Mouse (Mus musculus) forelimb bud, embryonic 11.5 days (tissue): ENCODE data around the gene Wipf2.
A peak's percentile ranks its signal among the peaks of the same experiment; 100 is the strongest.
"Not testable (repeated sequence)": the region's sequence is repeated elsewhere in the genome, so short reads cannot be mapped to it uniquely, and the experiment has no call there.

Source experiments
- DNase-seq: peaks from one replicate; pipeline ENCODE4 v3.0.0-alpha.2; 2012; ENCODE audit warnings: low read depth, low spot score

The Wipf2 gene

GRCm38 (mm10) chr11:98863028-98863750, at the start of gene Wipf2:
Gene Wipf2 (plus strand): TSS chr11:98863638.
- DNase-seq = peak; percentile 96

GRCm38 (mm10) chr11:98816706-98817239, 46.7 kb upstream of the Wipf2 start:
- DNase-seq = no peak

DNA sequence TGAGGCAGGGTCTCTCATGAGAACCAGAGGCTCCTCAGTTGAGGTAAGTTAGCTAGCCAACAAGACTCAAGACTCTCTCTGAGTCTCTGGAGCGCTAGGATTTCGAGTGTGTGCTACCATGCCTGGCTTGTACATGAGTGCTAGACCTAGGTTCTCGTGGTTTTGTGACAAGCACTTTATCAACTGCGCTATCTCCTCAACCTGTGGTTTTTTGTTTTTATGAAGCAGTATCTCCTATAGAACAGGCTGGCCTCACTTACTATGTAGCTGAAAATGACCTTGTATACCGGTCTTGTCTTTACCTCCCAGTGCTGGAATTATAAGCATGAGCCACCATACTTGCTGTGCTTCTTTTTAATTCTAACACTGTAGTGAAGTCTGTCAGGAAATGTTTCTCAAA, 42.5 kb upstream of the Wipf2 start:
- no peak for DNase-seq

DNA sequence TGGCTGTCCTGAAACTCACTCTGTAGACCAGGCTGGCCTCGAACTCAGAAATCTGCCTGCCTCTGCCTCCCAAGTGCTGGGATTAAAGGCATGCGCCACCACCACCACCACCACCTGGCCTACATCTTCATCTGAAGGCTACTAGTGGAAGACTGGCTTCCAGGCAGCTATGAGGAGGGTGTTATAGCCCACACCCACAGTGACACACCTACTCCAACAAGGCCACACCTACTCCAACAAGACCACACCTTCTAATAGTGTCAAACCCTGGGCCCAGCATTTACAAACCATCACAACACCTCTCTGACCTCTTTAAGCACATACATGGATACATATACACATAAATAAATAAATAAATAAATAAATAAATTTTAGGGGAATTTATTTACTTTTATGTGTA, 37.4 kb upstream of the Wipf2 start:
- DNase-seq = not testable (repeated sequence)

- no peak for DNase-seq
Observed at GRCm38 (mm10) chr11:98827877-98828276, 35.6 kb upstream of the Wipf2 start.

DNA sequence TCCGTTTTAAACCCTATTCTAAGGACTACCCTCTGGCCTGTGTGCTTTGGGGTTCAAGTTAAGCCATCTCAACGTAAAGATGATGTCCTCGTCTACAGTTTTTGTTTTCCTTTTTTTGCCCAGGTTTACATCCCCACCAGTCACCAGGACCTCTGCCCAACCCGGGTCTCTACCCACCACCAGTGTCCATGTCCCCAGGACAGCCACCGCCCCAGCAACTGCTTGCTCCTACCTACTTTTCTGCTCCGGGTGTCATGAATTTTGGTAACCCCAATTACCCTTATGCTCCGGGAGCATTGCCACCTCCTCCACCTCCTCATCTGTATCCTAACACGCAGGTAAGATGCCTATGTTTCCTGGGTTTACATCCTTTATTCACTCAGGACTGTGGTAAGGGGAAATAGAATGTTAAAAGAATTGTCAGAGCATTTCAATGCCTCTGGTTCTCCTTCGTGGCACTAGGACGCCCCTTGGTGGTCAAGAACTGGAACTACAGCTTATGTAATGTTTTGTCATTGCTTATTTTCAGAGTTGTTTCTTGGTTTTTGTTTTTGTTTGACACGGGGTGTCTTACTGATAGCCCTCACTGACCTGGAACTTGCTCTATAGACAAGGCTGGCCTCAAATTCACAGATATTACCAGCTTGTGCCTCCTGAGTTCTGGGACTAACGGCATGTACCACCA, 34.2 kb upstream of the Wipf2 start:
- no peak for DNase-seq

DNA sequence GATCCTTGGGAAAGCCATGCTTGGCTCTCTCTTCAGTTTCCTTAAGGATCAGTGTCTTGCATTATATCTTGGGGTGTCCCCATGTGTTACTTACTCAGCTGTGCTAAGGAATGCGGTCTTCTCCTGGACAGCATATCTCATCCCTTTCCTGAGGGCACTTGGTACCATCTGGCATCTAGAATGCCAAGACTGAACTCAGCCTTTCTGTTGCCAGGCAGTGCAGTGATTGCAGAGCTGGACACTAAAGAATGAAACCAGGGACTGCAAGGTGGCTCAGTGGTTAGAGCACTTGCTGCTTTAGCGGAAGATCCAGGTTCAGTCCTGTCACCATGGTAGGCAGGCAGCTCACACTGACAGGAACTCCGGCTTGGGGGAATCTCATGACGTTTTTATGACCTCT, 33.6 kb upstream of the Wipf2 start:
- DNase-seq = no peak

DNA sequence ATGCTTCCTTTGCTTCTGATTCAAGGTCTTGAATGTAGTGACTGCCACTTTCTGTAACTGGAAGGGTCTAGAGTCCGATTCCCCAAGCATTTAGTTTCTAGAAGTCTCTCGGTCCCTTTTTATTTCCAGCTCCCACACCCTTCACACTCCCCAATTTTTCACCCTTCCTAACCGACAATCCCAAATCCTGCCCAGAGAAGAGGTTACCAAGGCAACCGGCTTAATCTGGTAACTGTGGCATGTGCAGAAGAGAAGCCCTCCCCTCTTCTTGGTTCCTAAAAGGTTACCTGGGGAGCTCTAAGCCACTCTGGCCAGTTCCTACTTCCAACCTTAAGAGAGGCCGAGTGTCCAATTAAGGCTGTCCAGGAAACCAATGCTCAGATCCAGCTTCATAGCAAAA, 28.1 kb upstream of the Wipf2 start:
- DNase-seq = no peak

- DNase-seq = no peak
Observed at GRCm38 (mm10) chr11:98835725-98836124, 27.7 kb upstream of the Wipf2 start.

DNA sequence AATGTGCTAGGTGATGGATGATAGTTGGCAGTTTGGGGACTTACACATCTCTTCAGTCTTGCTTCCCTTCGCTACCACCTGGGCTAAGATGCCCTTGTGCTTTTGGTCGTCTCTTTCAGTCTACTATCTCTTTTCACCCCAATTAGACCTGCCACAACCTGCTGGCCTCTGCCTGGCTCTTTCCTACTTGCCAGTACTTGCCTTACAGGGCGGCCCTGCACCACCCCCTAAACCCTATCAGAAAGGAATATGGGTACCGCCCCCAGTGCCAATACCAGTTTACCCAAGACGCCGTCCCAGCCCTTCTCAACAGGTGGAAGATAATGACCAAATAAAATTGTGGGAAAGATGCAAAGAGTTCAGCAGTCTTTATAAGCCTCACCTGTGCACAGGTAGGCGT, 27.3 kb upstream of the Wipf2 start:
- DNase-seq = no peak

GRCm38 (mm10) chr11:98836651-98837141, 26.7 kb upstream of the Wipf2 start, which contains the start of gene Rapgefl1:
Gene Rapgefl1 (plus strand): TSS chr11:98836785.
- DNase-seq = peak; percentile 66

DNA sequence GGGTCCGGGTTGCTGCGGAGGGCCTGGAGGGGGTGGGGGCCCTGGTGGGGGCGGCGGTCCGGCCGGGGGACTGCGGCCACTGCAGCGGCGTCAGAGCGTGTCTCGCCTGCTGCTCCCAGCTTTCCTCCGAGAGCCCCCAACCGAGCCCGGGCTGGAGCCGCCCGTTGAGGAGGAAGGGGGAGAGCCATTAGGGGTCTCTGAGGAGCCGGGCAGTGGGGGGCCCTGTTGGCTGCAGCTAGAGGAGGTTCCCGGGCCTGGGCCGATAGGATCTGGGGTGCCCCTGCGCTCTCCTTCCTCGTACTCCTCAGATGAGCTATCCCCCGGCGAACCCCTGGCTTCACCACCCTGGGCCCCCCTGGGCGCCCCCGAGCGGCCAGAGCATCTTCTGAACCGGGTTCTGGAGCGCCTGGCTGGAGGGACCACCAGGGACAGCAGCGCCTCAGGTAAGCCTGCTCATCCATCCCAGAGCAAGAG, 26.2 kb upstream of the Wipf2 start:
- no peak for DNase-seq

DNA sequence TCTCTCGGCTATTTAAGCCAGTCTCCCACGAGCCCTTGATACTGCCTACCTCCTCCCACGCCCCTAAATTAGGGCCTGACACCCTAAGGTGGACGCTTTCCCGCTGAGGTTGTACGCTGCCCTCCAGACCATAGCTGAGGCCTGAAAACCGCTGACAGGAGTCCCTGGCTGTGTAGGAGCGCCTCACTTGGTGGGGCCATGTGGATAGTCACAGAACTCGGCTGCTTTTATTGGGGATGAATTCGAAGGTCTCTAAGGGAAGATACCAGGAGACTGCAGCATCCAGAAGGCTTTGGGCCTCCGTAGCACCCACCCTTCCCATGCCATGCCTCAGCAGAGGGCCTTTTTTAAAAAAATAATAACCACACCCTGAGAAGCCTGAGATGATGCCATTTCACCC, 25.5 kb upstream of the Wipf2 start:
- no peak for DNase-seq

DNA sequence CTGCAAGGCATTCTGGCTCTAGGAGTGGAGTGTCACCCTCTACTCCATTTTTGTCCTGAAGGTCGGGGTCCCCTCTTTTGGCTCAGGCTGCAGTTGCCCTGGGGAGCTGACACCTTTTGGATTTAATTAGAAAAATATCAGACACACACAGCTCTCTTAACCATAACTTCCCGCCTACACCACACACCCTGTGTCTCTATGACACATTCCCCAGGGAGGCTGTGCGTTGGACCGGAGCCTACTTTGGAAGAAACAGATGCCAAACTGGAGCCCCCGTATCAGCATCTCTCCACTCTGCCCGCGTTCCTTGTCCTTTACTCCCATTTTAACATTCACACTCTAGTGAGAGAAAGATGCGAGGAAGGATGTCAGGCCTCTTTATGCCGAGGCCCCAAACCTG, 24.9 kb upstream of the Wipf2 start:
- DNase-seq = no peak

DNA sequence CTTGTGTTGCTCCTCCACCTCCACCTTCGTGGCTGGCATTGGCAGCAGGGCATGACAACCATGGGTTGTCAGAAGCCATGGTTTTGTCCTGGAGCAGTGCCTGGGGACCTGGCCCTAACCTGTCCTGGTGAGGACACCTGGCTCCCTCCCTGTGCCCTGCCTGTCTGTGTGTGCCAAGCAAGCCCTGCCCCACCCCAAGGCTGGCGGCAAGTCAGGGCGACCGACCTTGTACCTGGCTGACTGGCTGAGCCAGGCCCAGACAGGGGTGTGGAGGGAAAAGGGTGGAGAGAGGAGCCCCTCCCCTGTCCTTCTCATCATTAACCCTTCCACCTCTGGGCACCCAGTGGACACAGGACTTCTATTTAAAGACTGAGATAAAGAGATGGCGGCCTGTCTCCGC, 24.0 kb upstream of the Wipf2 start:
- DNase-seq = no peak

DNA sequence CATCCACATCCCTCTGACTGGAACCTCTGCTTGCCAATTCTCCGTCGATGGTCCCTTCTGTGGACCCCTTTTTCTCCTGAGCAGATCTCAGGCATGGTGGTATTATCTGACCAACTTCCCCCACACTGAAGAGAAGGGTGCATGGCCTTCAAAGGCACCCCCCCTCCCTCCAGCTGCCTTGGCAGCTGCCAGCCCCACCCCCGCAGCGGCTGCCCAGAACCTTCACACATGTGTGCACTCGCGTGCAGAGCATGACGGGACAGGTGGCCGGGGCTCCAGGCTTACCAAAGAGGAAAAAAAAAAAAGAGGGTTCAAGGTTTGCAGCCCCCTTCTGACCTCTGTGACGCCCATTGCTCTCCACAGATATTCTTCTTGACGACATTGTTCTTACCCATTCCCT, 23.5 kb upstream of the Wipf2 start:
- DNase-seq = no peak

GRCm38 (mm10) chr11:98846016-98846415, 17.4 kb upstream of the Wipf2 start:
- no peak for DNase-seq

- no peak for DNase-seq
Observed at GRCm38 (mm10) chr11:98846865-98847604, 16.4 kb upstream of the Wipf2 start.

- DNase-seq = no peak
Observed at GRCm38 (mm10) chr11:98849196-98849894, 14.1 kb upstream of the Wipf2 start.

GRCm38 (mm10) chr11:98850100-98851093, 13.0 kb upstream of the Wipf2 start:
- no peak for DNase-seq
